Mouse (Mus musculus) lung, embryonic 16.5 days (tissue): ENCODE data around the gene Katnal1. TPM values are rescaled to one million over a fixed set of nuclear protein-coding genes. Genes with fewer than 3 reads are reported as not detected.

Source experiments
- ATAC-seq: fragments of 200-750 bp; cut with Nextera tagmentation; 2 replicates; pipeline ENCODE4 v1.8.0; 2017; ENCODE audit warnings: low read depth, mild to moderate bottlenecking, moderate library complexity
- H3K27ac ChIP-seq: fragments of 300-500 bp; sonication (generic); 2 replicates; pipeline ENCODE4 v1.5.1; 2014; ENCODE audit warnings: mild to moderate bottlenecking, control low read depth, low read length
- H3K27me3 ChIP-seq: fragments of 300-500 bp; sonication (generic); 2 replicates; pipeline ENCODE4 v1.6.1; 2014; ENCODE audit warnings: low read depth, low read length, mixed read lengths; ENCODE audit not compliant: control insufficient read depth, insufficient read depth
- H3K36me3 ChIP-seq: fragments of 300-500 bp; sonication (generic); 2 replicates; pipeline ENCODE4 v1.6.1; 2014; ENCODE audit warnings: low read length; ENCODE audit not compliant: control insufficient read depth, insufficient read depth
- H3K4me1 ChIP-seq: fragments of 300-500 bp; sonication (generic); replicated peaks from 2 replicates; pipeline ENCODE4 v1.6.1; 2014; ENCODE audit warnings: low read length, mixed read lengths; ENCODE audit not compliant: control insufficient read depth, insufficient read depth
- H3K4me2 ChIP-seq: fragments of 300-500 bp; sonication (generic); 2 replicates; pipeline ENCODE4 v1.6.1; 2014; ENCODE audit warnings: low read depth, low read length, control low read depth
- H3K4me3 ChIP-seq: fragments of 300-500 bp; sonication (generic); 2 replicates; pipeline ENCODE4 v1.5.1; 2014; ENCODE audit warnings: mild to moderate bottlenecking, low read length, control low read depth
- H3K9ac ChIP-seq: fragments of 300-500 bp; sonication (generic); 2 replicates; pipeline ENCODE4 v1.6.1; 2014; ENCODE audit warnings: low read length, control low read depth
- H3K9me3 ChIP-seq: fragments of 300-500 bp; sonication (generic); 2 replicates; pipeline ENCODE4 v1.6.1; 2016; ENCODE audit warnings: low read length; ENCODE audit not compliant: control insufficient read depth
- WGBS: fragments of 180-500 bp; shearing (Covaris S2); extraction: QIAGEN DNeasy Blood & Tissue Kit; methylation state at CpG from one replicate; pipeline ENCODE4 v1.1.7; 2014; 5-methylcytosine and 5-hydroxymethylcytosine counted together
- polyA plus RNA-seq: library from polyadenylated mRNA; unstranded; fragments of >200 nt; fragmentation: Nextera tagmentation; extraction: Ambion mirVana; gene quantifications from 2 replicates; pipeline ENCODE4 v1.2.1, GENCODE M21; 2015

Gene Katnal1
- polyA plus RNA-seq, 1 experiment from 2014 or later: 11.7 TPM

GRCm38 (mm10) chr5:148968179-148968578 is 39.1 kb upstream of the Katnal1 start:
- ATAC-seq: no peak
- 63% methylated on average over 5 of the region's 5 CpGs for WGBS
- peaks cover 34% of the 10 kb centered on the region for H3K4me1 ChIP-seq
- no peaks in the 10 kb centered on the region for H3K9me3 ChIP-seq
- H3K4me3 ChIP-seq: no peak overlapping the region
- H3K36me3 ChIP-seq: no peaks in the 10 kb centered on the region
- H3K4me2 ChIP-seq: no peak overlapping the region
- H3K27ac ChIP-seq: no peak overlapping the region
- H3K27me3 ChIP-seq: no peaks in the 10 kb centered on the region
- no peak overlapping the region for H3K9ac ChIP-seq

GRCm38 (mm10) chr5:148966395-148966794 is 37.3 kb upstream of the Katnal1 start:
- no peak for ATAC-seq
- Histone ChIP-seq H3K36me3 (no peaks in the 10 kb centered on the region), H3K9ac (0 out of 2 replicates have a peak overlapping the region, but pooled peaks have one; percentile 21), H3K4me3 (no peak overlapping the region), H3K27me3 (no peaks in the 10 kb centered on the region), H3K4me2 (no peak overlapping the region), H3K4me1 (peaks cover 30% of the 10 kb centered on the region), H3K27ac (peak overlapping the region; percentile 90), H3K9me3 (no peaks in the 10 kb centered on the region)
- WGBS: 43% methylated on average over 6 of the region's 6 CpGs

- peak; percentile 87 for ATAC-seq
- Histone ChIP-seq H3K27me3 (no peaks in the 10 kb centered on the region), H3K9ac (0 out of 2 replicates have a peak overlapping the region, but pooled peaks have one; percentile 8), H3K27ac (peak overlapping the region; percentile 90), H3K4me1 (peaks cover 30% of the 10 kb centered on the region), H3K4me3 (no peak overlapping the region), H3K36me3 (no peaks in the 10 kb centered on the region), H3K9me3 (no peaks in the 10 kb centered on the region), H3K4me2 (peak overlapping the region; percentile 31)
- WGBS: 6% methylated on average over 13 of the region's 13 CpGs
These were observed 36.7 kb upstream of the Katnal1 start for GRCm38 (mm10) chr5:148965691-148966333.

- H3K27ac ChIP-seq: peak overlapping the region; percentile 90
- H3K9ac ChIP-seq: 0 out of 2 replicates have a peak overlapping the region, but pooled peaks have one; percentile 8
- no peaks in the 10 kb centered on the region for H3K9me3 ChIP-seq
- peak overlapping the region; percentile 31 for H3K4me2 ChIP-seq
- H3K27me3 ChIP-seq: no peaks in the 10 kb centered on the region
- H3K4me3 ChIP-seq: no peak overlapping the region
- H3K36me3 ChIP-seq: no peaks in the 10 kb centered on the region
- peaks cover 30% of the 10 kb centered on the region for H3K4me1 ChIP-seq
- no peak for ATAC-seq
- WGBS: 25% methylated on average over 15 of the region's 15 CpGs
These were observed 36.0 kb upstream of the Katnal1 start for GRCm38 (mm10) chr5:148965089-148965591.

GRCm38 (mm10) chr5:148964251-148964650 is 35.1 kb upstream of the Katnal1 start:
- Histone ChIP-seq H3K27ac (peak overlapping the region; percentile 90; the same call in 1 of the 2 replicates), H3K9me3 (no peaks in the 10 kb centered on the region), H3K4me3 (no peak overlapping the region), H3K4me1 (peaks cover 32% of the 10 kb centered on the region), H3K4me2 (no peak overlapping the region), H3K9ac (no peak overlapping the region), H3K27me3 (no peaks in the 10 kb centered on the region), H3K36me3 (no peaks in the 10 kb centered on the region)
- ATAC-seq: no peak
- WGBS: 87% methylated on average over 1 of the region's 1 CpGs

- peak overlapping the region; percentile 49 for H3K9ac ChIP-seq
- no peaks in the 10 kb centered on the region for H3K9me3 ChIP-seq
- 60% methylated on average over 10 of the region's 10 CpGs for WGBS
- H3K27ac ChIP-seq: no peak overlapping the region; the same call in 1 of the 2 replicates
- H3K36me3 ChIP-seq: no peaks in the 10 kb centered on the region
- H3K4me3 ChIP-seq: no peak overlapping the region
- no peak overlapping the region for H3K4me2 ChIP-seq
- no peak for ATAC-seq
- H3K27me3 ChIP-seq: no peaks in the 10 kb centered on the region
- peaks cover 26% of the 10 kb centered on the region for H3K4me1 ChIP-seq
These were observed 31.1 kb upstream of the Katnal1 start for GRCm38 (mm10) chr5:148960211-148960610.

GRCm38 (mm10) chr5:148959068-148959990 is 30.2 kb upstream of the Katnal1 start:
- peak; percentile 89 for ATAC-seq
- H3K27ac ChIP-seq: peak overlapping the region; percentile 68
- 1% methylated on average over 39 of the region's 39 CpGs for WGBS
- H3K4me1 ChIP-seq: peaks cover 23% of the 10 kb centered on the region
- peak overlapping the region; percentile 49 for H3K9ac ChIP-seq
- no peaks in the 10 kb centered on the region for H3K36me3 ChIP-seq
- H3K9me3 ChIP-seq: no peaks in the 10 kb centered on the region
- peak overlapping the region; percentile 86 for H3K4me2 ChIP-seq
- no peaks in the 10 kb centered on the region for H3K27me3 ChIP-seq
- H3K4me3 ChIP-seq: peak overlapping the region; percentile 46

GRCm38 (mm10) chr5:148958355-148958754 is 29.2 kb upstream of the Katnal1 start:
- H3K9me3 ChIP-seq: no peaks in the 10 kb centered on the region
- 42% methylated on average over 9 of the region's 9 CpGs for WGBS
- ATAC-seq: no peak
- no peak overlapping the region for H3K27ac ChIP-seq
- no peak overlapping the region for H3K4me3 ChIP-seq
- peaks cover 23% of the 10 kb centered on the region for H3K4me1 ChIP-seq
- no peaks in the 10 kb centered on the region for H3K27me3 ChIP-seq
- H3K9ac ChIP-seq: no peak overlapping the region
- H3K36me3 ChIP-seq: no peaks in the 10 kb centered on the region
- H3K4me2 ChIP-seq: no peak overlapping the region
